Mouse (Mus musculus): ENCODE measurements at regions not wholly inside any gene's neighbourhood (a gene's known extent, or its start where the extent isn't known, plus 50 kb on each side); places are given as distances from the start of the nearest gene placed in this dataset.

- no peak for ATAC-seq
Observed at GRCm38 (mm10) chr5:73797980-73798379, 146.8 kb downstream of the Spata18 start.

GRCm38 (mm10) chr5:73803431-73803830, 152.3 kb downstream of the Spata18 start:
- no peak for ATAC-seq

GRCm38 (mm10) chr5:73804556-73805230, 153.5 kb downstream of the Spata18 start:
- ATAC-seq: no peak

- no peak for ATAC-seq
Observed at GRCm38 (mm10) chr5:73810660-73811059, 159.5 kb downstream of the Spata18 start.

GRCm38 (mm10) chr5:73811094-73811521, 159.9 kb downstream of the Spata18 start:
- no peak for ATAC-seq

GRCm38 (mm10) chr5:73815752-73816151, 164.6 kb downstream of the Spata18 start:
- no peak for ATAC-seq

- no peak for ATAC-seq
Observed at GRCm38 (mm10) chr5:73817180-73817579, 166.0 kb downstream of the Spata18 start.

- no peak for ATAC-seq
Observed at GRCm38 (mm10) chr5:73821956-73822545, 170.9 kb downstream of the Spata18 start.

GRCm38 (mm10) chr5:73823421-73823820, 172.2 kb downstream of the Spata18 start:
- ATAC-seq: no peak

- ATAC-seq: no peak
Observed at GRCm38 (mm10) chr5:73826941-73827340, 175.8 kb downstream of the Spata18 start.

- ATAC-seq: no peak
Observed at GRCm38 (mm10) chr5:73833721-73834120, 182.5 kb downstream of the Spata18 start.

GRCm38 (mm10) chr5:73843776-73844175, 192.6 kb downstream of the Spata18 start:
- no peak for ATAC-seq

- no peak for ATAC-seq
Observed at GRCm38 (mm10) chr5:73846096-73846782, 195.1 kb downstream of the Spata18 start.

GRCm38 (mm10) chr5:73846783-73847151, 195.6 kb downstream of the Spata18 start:
- no peak for ATAC-seq

- ATAC-seq: no peak
Observed at GRCm38 (mm10) chr5:73851501-73851900, 200.3 kb downstream of the Spata18 start.

GRCm38 (mm10) chr5:73854025-73854773, 203.0 kb downstream of the Spata18 start:
- ATAC-seq: peak; percentile 54

- no peak for ATAC-seq
Observed at GRCm38 (mm10) chr5:73854774-73855371, 203.7 kb downstream of the Spata18 start.

- ATAC-seq: no peak
Observed at GRCm38 (mm10) chr5:73859320-73859719, 208.1 kb downstream of the Spata18 start.

- ATAC-seq: no peak
Observed at GRCm38 (mm10) chr5:73864138-73864761, 204.0 kb downstream of the Usp46 start.

GRCm38 (mm10) chr5:73872641-73873421, 195.4 kb downstream of the Usp46 start:
- no peak for ATAC-seq

GRCm38 (mm10) chr5:73874770-73875169, 193.5 kb downstream of the Usp46 start:
- no peak for ATAC-seq

Measured in activated CD4-positive, CD25-positive, alpha-beta regulatory T cell, adult 4 months (primary cell).